Mouse (Mus musculus) megakaryocyte, embryonic 14.5 days (primary cell): ENCODE measurements around the gene Slc6a16. TPM values are rescaled to one million over a fixed set of nuclear protein-coding genes. Genes with fewer than 3 reads are reported as not detected.

ENCODE experiments used
- H3K27me3 ChIP-seq: replicated peaks from 2 replicates; pipeline ENCODE3; 2012; ENCODE audit warnings: inconsistent platforms
- H3K36me3 ChIP-seq: replicated peaks from 2 replicates; pipeline ENCODE3; 2012; ENCODE audit warnings: low read length, inconsistent platforms, mixed read lengths
- H3K4me1 ChIP-seq: 2 replicates; pipeline ENCODE4 v1.6.1; 2012; ENCODE audit warnings: inconsistent platforms
- H3K4me3 ChIP-seq: replicated peaks from 2 replicates; pipeline ENCODE3; 2012; ENCODE audit warnings: moderate library complexity, mild to moderate bottlenecking, inconsistent platforms
- H3K9me3 ChIP-seq: 2 replicates; pipeline ENCODE4 v1.6.1; 2012; ENCODE audit warnings: inconsistent platforms
- FLI1 ChIP-seq: IDR thresholded peaks from 2 replicates; pipeline ENCODE4 v1.6.1; 2012; ENCODE audit warnings: low read length, inconsistent platforms, mixed read lengths
- GATA1 ChIP-seq: IDR thresholded peaks from 3 replicates; pipeline ENCODE4 v1.6.1; 2012; ENCODE audit warnings: mixed read lengths, low read length, inconsistent platforms, borderline replicate concordance
- polyA plus RNA-seq: library from polyadenylated mRNA; stranded (reverse); fragments of >175 nt; gene quantifications from 2 replicates; pipeline ENCODE4 v1.2.3, GENCODE M21; 2012; ENCODE audit warnings: low replicate concordance; ENCODE audit not compliant: insufficient read depth

Slc6a16 gene
- polyA plus RNA-seq, 1 experiment = not detected

DNA sequence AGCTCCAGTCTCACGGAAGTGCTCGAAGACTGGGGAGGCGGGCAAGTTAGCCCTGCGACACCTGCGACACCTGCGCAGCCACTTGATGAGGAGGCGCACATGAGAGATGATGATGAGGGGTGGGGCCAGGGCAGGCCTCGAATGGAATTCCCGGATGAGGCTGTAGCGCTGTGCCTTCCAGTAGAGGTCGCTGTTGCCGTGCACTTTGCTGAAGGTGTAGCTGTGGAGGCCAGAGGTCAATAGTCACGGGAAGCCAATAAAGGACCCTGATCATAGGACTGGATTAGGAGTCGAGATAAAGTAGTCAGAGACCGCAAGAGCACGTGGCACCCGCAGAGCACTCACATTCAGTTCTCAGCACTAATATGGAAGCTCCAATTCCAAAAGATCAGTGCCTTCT lies 64.4 kb downstream of the Slc6a16 start:
- Histone ChIP-seq H3K36me3 (peaks cover 17% of the 10 kb centered on the region), H3K27me3 (peaks cover 29% of the 10 kb centered on the region), H3K9me3 (no peaks in the 10 kb centered on the region), H3K4me3 (peak overlapping the region; percentile 35), H3K4me1 (peaks cover 36% of the 10 kb centered on the region)
- no peak for TF ChIP-seq FLI1
- no peak for TF ChIP-seq GATA1

DNA sequence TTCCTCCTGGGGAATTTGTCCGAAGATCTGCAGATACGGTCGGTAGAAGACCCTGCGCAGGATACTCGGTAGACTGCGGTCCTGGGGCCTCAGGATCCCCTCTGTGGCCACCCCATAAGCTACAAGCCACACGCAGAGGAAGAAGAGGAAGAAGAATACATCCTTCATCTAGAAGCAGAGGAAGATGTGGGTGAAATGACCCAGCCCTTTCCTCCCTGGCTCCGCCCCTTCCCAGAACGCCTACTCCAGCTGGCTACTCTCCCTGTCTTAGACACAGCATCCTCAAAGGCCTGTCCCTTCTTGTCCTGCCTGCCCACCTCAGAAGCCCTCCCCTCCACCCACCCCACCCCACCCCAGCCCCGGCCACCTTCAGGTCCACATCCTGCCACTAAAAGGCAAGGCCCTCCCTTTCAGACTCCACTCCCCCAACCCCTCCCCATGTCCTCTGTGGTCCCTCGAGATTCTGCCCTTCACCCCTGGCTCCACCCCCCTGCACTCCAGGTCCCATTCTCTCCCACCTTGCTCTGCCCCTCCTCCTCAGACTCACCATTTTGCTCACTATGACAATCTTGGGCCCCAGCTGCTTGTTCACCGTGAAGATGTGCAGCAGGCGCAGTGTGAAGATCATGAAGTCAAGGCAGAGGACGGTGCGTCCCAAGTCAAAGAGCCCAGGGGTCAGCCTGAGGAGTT lies 67.8 kb downstream of the Slc6a16 start:
- Histone ChIP-seq H3K4me1 (peaks cover 31% of the 10 kb centered on the region), H3K4me3 (peak overlapping the region; percentile 83), H3K36me3 (peaks cover 10% of the 10 kb centered on the region), H3K27me3 (peaks cover 22% of the 10 kb centered on the region), H3K9me3 (no peaks in the 10 kb centered on the region)
- TF ChIP-seq GATA1 = no peak
- TF ChIP-seq FLI1 = no peak

DNA sequence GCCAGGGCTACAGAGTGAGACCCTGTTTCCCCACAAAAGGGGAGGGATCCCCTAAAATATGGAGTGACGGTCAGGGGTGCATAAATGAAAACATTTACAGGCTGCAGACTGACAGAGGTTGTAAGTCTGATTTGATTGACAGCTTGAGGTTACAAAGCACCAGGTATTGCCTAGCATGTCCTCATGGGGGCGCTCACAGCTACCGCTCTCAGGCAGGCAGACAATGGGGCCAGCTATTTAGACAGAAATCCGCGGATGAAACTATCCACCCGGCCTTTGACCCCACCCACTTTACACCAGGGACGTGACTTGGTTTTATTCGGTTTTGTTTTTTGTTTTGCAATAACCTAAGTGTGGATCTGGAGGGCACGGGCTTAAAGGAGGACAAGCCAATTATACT lies 68.6 kb downstream of the Slc6a16 start:
- H3K36me3 ChIP-seq = peaks cover 4% of the 10 kb centered on the region

DNA sequence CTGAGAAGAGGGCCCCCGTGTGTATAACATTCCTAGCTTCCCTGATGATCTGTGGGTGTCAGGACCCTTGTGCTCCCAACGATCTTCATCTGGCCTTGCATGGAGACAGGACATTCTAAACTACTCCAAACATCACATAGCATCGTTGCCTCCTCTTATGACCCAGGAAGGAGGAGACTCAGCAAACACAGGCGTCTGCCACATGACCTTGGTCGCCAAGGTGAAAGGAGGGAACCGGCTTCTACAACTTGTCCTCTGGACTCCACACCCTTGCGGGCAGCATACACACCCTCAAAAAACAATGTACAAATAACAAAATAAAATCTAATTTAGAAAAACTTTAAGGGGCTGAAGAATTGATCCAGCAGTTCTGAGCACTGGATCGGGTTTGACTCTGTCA lies 71.1 kb downstream of the Slc6a16 start:
- no peaks in the 10 kb centered on the region for H3K9me3 ChIP-seq
- TF ChIP-seq GATA1 (no peak), FLI1 (no peak)

More for the DNA sequence above, 68.6 kb downstream of the Slc6a16 start:
- TF ChIP-seq GATA1 (no peak), FLI1 (no peak)
- H3K27me3 ChIP-seq = peaks cover 20% of the 10 kb centered on the region
- H3K9me3 ChIP-seq = no peaks in the 10 kb centered on the region
- no peak overlapping the region for H3K4me3 ChIP-seq
- peaks cover 31% of the 10 kb centered on the region for H3K4me1 ChIP-seq

DNA sequence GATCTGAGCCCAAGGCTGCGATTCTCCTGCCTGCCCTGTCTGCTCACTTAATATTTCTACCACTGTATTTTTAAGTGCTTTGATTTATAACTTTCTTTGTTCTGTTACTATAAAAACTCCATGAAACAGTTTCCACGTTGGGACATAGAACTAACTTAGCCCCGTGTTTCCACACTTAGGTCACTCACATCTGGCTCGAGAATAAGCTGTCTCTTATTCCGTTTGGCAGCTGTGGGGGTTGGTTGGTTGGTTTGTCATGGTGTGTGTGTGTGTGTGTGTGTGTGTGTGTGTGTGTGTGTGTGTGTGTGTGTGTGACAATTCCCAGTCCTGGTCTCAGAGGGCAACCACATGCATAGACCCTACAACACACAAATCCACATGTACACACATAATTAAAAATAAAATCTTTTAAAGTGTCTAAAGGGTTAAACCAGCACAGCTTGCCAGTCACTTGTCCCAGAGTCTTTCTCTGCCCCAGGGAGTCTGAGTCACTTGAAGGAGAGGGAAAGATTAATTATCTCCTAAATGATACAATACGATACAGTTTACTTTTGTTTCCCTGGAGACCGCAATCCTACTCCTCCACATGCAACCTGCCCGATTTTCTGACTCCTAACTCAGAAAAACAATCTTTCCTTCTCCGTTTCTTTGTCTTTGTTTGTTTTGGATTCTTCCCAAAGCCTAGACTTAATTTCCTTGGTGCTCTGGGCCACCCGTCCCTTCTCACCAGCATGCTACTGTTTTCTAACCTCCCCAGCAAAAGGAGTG lies 72.0 kb downstream of the Slc6a16 start:
- peaks cover 25% of the 10 kb centered on the region for H3K4me1 ChIP-seq
- H3K27me3 ChIP-seq = peaks cover 33% of the 10 kb centered on the region
- TF ChIP-seq FLI1 = no peak
- TF ChIP-seq GATA1 = no peak
- H3K9me3 ChIP-seq = no peaks in the 10 kb centered on the region
- H3K4me3 ChIP-seq = no peak overlapping the region
- no peaks in the 10 kb centered on the region for H3K36me3 ChIP-seq

More for the DNA sequence above, 71.1 kb downstream of the Slc6a16 start:
- Histone ChIP-seq H3K27me3 (peaks cover 29% of the 10 kb centered on the region), H3K36me3 (no peaks in the 10 kb centered on the region), H3K4me1 (peaks cover 27% of the 10 kb centered on the region), H3K4me3 (no peak overlapping the region)

DNA sequence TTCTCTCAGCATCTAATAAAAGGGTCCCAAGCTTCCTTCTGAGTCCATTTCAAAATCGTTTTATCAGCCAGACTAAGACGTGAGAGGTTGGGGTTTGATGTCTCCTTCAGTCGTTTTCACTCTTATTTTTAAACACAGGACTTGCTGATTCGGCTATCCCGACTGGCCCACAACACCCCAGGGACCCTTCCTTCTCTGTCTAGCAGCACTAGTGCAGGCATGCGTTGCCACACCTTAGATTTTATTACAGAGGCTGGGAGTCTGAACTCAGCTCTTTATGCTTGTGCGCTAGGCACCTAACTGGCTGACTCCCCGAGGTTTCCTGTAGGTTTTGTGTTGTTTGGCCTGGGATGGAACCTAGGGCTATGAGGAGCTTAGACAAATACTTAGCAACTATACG lies 72.6 kb downstream of the Slc6a16 start:
- peaks cover 36% of the 10 kb centered on the region for H3K27me3 ChIP-seq
- no peak overlapping the region for H3K4me3 ChIP-seq
- H3K9me3 ChIP-seq = no peaks in the 10 kb centered on the region
- no peaks in the 10 kb centered on the region for H3K36me3 ChIP-seq
- H3K4me1 ChIP-seq = peaks cover 18% of the 10 kb centered on the region
- TF ChIP-seq GATA1 (no peak), FLI1 (no peak)

DNA sequence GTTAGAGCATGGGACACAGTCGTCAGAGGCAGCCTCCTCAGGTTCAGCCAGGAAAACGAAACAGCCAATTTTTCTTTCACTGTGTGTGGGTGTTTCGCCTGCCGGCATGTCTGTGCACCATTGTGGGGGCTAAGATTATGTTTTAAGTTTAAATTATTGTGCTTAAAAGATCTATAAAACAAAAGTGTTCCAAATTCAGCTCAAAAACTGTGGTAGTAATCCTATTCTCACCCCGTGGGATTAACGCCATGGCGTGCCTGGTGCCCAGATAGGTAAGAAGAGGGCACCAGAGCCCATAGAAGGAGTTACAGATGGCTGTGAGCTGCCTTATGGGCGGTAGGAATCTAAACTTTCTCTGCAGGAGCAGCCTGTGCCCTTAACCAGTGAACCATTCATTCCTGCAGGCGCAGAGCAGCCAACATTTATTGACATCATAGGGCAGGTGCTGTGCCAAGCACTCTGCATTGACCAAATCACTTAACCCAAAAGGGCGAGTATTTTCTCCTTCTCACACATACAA lies 74.4 kb downstream of the Slc6a16 start:
- TF ChIP-seq FLI1 (no peak), GATA1 (no peak)
- H3K4me3 ChIP-seq = no peak overlapping the region

DNA sequence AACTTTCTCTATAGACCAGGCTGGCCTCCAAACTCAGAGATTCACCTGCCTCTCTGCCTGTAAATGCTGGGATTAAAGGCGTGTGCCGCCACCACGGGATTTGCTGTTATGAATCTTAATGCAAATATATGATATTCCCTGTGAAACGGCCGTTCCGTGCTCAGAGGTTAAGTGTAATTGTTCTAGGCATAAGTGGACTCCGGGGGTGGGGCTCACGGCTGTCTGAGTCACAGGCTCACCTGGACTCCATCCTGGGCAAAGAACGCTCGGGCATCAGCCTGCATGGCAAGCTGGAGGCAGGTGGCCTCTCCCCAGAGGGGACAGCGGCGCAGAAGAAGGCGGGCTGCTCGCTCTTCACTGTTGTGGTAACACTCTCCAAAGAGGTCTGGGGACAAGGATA lies 75.7 kb downstream of the Slc6a16 start:
- Histone ChIP-seq H3K36me3 (no peaks in the 10 kb centered on the region), H3K27me3 (peaks cover 51% of the 10 kb centered on the region), H3K9me3 (peaks cover under 1% of the 10 kb centered on the region; the same call in 1 of the 2 replicates), H3K4me3 (no peak overlapping the region), H3K4me1 (peaks cover 7% of the 10 kb centered on the region; the same call in 1 of the 2 replicates)
- TF ChIP-seq FLI1 = no peak
- no peak for TF ChIP-seq GATA1

More for the DNA sequence above, 74.4 kb downstream of the Slc6a16 start:
- Histone ChIP-seq H3K9me3 (no peaks in the 10 kb centered on the region), H3K36me3 (no peaks in the 10 kb centered on the region), H3K27me3 (peaks cover 51% of the 10 kb centered on the region), H3K4me1 (peaks cover 7% of the 10 kb centered on the region; the same call in 1 of the 2 replicates)

DNA sequence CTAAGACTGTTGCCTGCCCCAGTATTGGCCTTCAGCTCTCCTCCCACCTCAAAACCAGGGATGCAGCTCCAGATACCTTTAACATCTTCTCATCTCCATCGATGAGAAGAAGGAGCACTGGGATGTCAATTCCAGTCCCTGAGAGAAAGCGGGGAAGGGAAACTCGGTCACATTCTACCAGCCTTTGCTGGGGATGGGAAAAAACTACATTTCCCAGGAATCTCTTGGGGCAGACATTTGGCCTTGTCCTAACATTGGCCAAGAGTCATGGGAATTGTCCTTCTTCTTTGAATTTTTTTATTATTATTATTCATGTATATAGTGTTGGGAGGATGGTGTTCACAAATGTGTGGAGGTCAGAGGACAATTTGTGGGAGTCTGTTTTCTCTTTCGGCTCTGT lies 81.4 kb downstream of the Slc6a16 start:
- Histone ChIP-seq H3K27me3 (peaks cover 49% of the 10 kb centered on the region), H3K4me3 (no peak overlapping the region), H3K36me3 (peaks cover 13% of the 10 kb centered on the region), H3K9me3 (peaks cover 41% of the 10 kb centered on the region), H3K4me1 (no peaks in the 10 kb centered on the region)
- no peak for TF ChIP-seq FLI1
- no peak for TF ChIP-seq GATA1

Other genes starting within 250 kb of the Slc6a16 start
- gene Irf3, start 243.4 kb upstream of the Slc6a16 start, polyA plus RNA-seq = 44.2 and 87.0 TPM in 2 replicates
- 44.7 and 73.7 TPM in 2 replicates for gene Bcl2l12, start 242.4 kb upstream of the Slc6a16 start, polyA plus RNA-seq
- gene Scaf1, start 224.7 kb upstream of the Slc6a16 start, polyA plus RNA-seq = 219 and 387 TPM in 2 replicates
- gene Rras, start 223.1 kb upstream of the Slc6a16 start, polyA plus RNA-seq = 26.5 and 83.1 TPM in 2 replicates
- gene Prr12, start 188.2 kb upstream of the Slc6a16 start, polyA plus RNA-seq = 63.6 and 73.6 TPM in 2 replicates
- gene Nosip, start 178.7 kb upstream of the Slc6a16 start, polyA plus RNA-seq = 150 and 186 TPM in 2 replicates
- gene Prrg2, start 178.4 kb upstream of the Slc6a16 start, polyA plus RNA-seq = 91.5 and 106 TPM in 2 replicates
- 1.7 TPM in 1 of 2 replicates, not detected in the other for gene Rcn3, start 148.9 kb upstream of the Slc6a16 start, polyA plus RNA-seq
- 28.9 and 70.0 TPM in 2 replicates for gene Fcgrt, start 137.2 kb upstream of the Slc6a16 start, polyA plus RNA-seq
- 39.7 and 217 TPM in 2 replicates for gene Rps11, start 116.6 kb upstream of the Slc6a16 start, polyA plus RNA-seq
- gene Rpl13a, start 112.3 kb upstream of the Slc6a16 start, polyA plus RNA-seq = 3,981 and 5,869 TPM in 2 replicates
- 2.1 and 9.4 TPM in 2 replicates for gene Gm45713, start 104.9 kb upstream of the Slc6a16 start, polyA plus RNA-seq
- gene Flt3l, start 104.7 kb upstream of the Slc6a16 start, polyA plus RNA-seq = 78.6 and 81.1 TPM in 2 replicates
- gene Pih1d1, start 86.8 kb upstream of the Slc6a16 start, polyA plus RNA-seq = 35.3 and 64.9 TPM in 2 replicates
- 56.7 and 76.4 TPM in 2 replicates for gene Aldh16a1, start 86.5 kb upstream of the Slc6a16 start, polyA plus RNA-seq
- 0.06 TPM in 1 of 2 replicates, not detected in the other for gene Slc17a7, start 77.1 kb upstream of the Slc6a16 start, polyA plus RNA-seq
- not detected in 2 replicates for gene Gfy, start 61.5 kb upstream of the Slc6a16 start, polyA plus RNA-seq
- gene Pth2, start 60.1 kb upstream of the Slc6a16 start, polyA plus RNA-seq = not detected in 2 replicates
- not detected in 2 replicates for gene Ccdc155, start 36.2 kb upstream of the Slc6a16 start, polyA plus RNA-seq
- 0.60 TPM in 1 of 2 replicates, not detected in the other for gene Dkkl1, start 28.9 kb upstream of the Slc6a16 start, polyA plus RNA-seq
- not detected in 2 replicates for gene Tead2, start 25.3 kb upstream of the Slc6a16 start, polyA plus RNA-seq
- 212 and 263 TPM in 2 replicates for gene Cd37, start 2.0 kb upstream of the Slc6a16 start, polyA plus RNA-seq
- gene Slc6a21, start 36.4 kb downstream of the Slc6a16 start, polyA plus RNA-seq = not detected in 2 replicates
- 7.6 TPM in 1 of 2 replicates, not detected in the other for gene Trpm4, start 92.7 kb downstream of the Slc6a16 start, polyA plus RNA-seq
- gene Hrc, start 94.2 kb downstream of the Slc6a16 start, polyA plus RNA-seq = not detected in 2 replicates
- gene Ppfia3, start 125.9 kb downstream of the Slc6a16 start, polyA plus RNA-seq = 0.79 TPM in 1 of 2 replicates, not detected in the other
- gene Lin7b, start 129.5 kb downstream of the Slc6a16 start, polyA plus RNA-seq = 4.1 TPM in 1 of 2 replicates, not detected in the other
- gene Snrnp70, start 154.7 kb downstream of the Slc6a16 start, polyA plus RNA-seq = 154 and 515 TPM in 2 replicates
- not detected in 2 replicates for gene Kcna7, start 164.6 kb downstream of the Slc6a16 start, polyA plus RNA-seq
- gene Ntf5, start 172.6 kb downstream of the Slc6a16 start, polyA plus RNA-seq = not detected in 2 replicates
- gene Lhb, start 179.7 kb downstream of the Slc6a16 start, polyA plus RNA-seq = not detected in 2 replicates
- 33.8 and 44.5 TPM in 2 replicates for gene Gys1, start 193.8 kb downstream of the Slc6a16 start, polyA plus RNA-seq
- gene Ruvbl2, start 197.0 kb downstream of the Slc6a16 start, polyA plus RNA-seq = 90.5 and 244 TPM in 2 replicates
- 24,502 and 30,989 TPM in 2 replicates for gene Ftl1, start 218.8 kb downstream of the Slc6a16 start, polyA plus RNA-seq
- 502 and 597 TPM in 2 replicates for gene Bax, start 225.8 kb downstream of the Slc6a16 start, polyA plus RNA-seq
- not detected in 2 replicates for gene Tulp2, start 240.8 kb downstream of the Slc6a16 start, polyA plus RNA-seq
- not detected in 2 replicates for gene Gm45808, start 245.7 kb downstream of the Slc6a16 start, polyA plus RNA-seq
- 0.23 and 0.70 TPM in 2 replicates for gene Dhdh, start 247.7 kb downstream of the Slc6a16 start, polyA plus RNA-seq